Mouse (Mus musculus) MEL (cell line): ENCODE results near the gene Tiam1. TPM values are rescaled to one million over a fixed set of nuclear protein-coding genes. Genes with fewer than 3 reads are reported as not detected.

Source experiments
- DNase-seq: peaks from one replicate; pipeline ENCODE4 v3.0.0; 2011; ENCODE audit warnings: low read depth, low spot score
- H3K27ac ChIP-seq: 2 replicates; pipeline ENCODE4 v1.5.1; 2012; ENCODE audit warnings: low read depth, mild to moderate bottlenecking, control low read depth, low read length, moderate library complexity; ENCODE audit not compliant: control insufficient read depth
- H3K27me3 ChIP-seq, 2 experiments: fragments of 150-350 bp in 1 of 2; sonication (generic) in 1 of 2; 2 replicates each; pipeline ENCODE4 v1.6.1; 2012; ENCODE audit warnings: low read length in 2 of 2, mild to moderate bottlenecking in 2 of 2, improper control_type of control experiment in 1 of 2, moderate library complexity in 1 of 2; ENCODE audit not compliant: insufficient read depth in 2 of 2, control insufficient read depth in 1 of 2
- H3K36me3 ChIP-seq, 2 experiments: 2 replicates each; pipeline ENCODE4 v1.6.1; 2012 to 2014; ENCODE audit warnings: low read length in 2 of 2, improper control_type of control experiment in 1 of 2, inconsistent platforms in 1 of 2, mild to moderate bottlenecking in 1 of 2; ENCODE audit not compliant: insufficient read depth in 2 of 2, control insufficient read depth in 1 of 2
- H3K4me1 ChIP-seq, 2 experiments: fragments of 150-350 bp in 1 of 2; sonication (generic) in 1 of 2; 2 replicates each; pipeline ENCODE4 v1.6.1; 2012; ENCODE audit warnings: low read length in 2 of 2, improper control_type of control experiment in 1 of 2, mild to moderate bottlenecking in 1 of 2; ENCODE audit not compliant: insufficient read depth in 2 of 2, control insufficient read depth in 1 of 2
- H3K4me3 ChIP-seq, 2 experiments: fragments of 150-350 bp in 1 of 2; sonication (generic) in 1 of 2; 2 replicates each; pipeline ENCODE4 v1.5.1; 2012; ENCODE audit warnings: low read depth in 2 of 2, low read length in 2 of 2, mild to moderate bottlenecking in 2 of 2, moderate library complexity in 2 of 2, control low read depth in 1 of 2, improper control_type of control experiment in 1 of 2; ENCODE audit not compliant: control insufficient read depth in 1 of 2, insufficient read depth in 1 of 2
- H3K79me2 ChIP-seq: 2 replicates; pipeline ENCODE4 v1.6.1; 2012; ENCODE audit warnings: mild to moderate bottlenecking, low read length, moderate library complexity; ENCODE audit not compliant: control insufficient read depth, poor library complexity, insufficient read depth
- H3K9ac ChIP-seq: 2 replicates; pipeline ENCODE4 v1.6.1; 2012; ENCODE audit warnings: low read depth, mild to moderate bottlenecking, control low read depth, low read length, moderate library complexity; ENCODE audit not compliant: control insufficient read depth, poor library complexity, severe bottlenecking
- H3K9me3 ChIP-seq: fragments of 150-350 bp; sonication (generic); replicated peaks from 2 replicates; pipeline ENCODE4 v1.6.1; 2012; ENCODE audit warnings: mild to moderate bottlenecking, low read length, improper control_type of control experiment, moderate library complexity; ENCODE audit not compliant: insufficient read depth
- CHD2 ChIP-seq: IDR thresholded peaks from 2 replicates; pipeline ENCODE4 v1.6.1; 2011; ENCODE audit warnings: low read length, improper control_type of control experiment
- CTCF ChIP-seq, 3 experiments: IDR thresholded peaks in 2 of 3; conservative IDR thresholded peaks in 1 of 3; 2 replicates each; pipeline ENCODE4 v1.5.1; 2011 to 2012; ENCODE audit warnings: low read length in 3 of 3, low read depth in 2 of 3, mild to moderate bottlenecking in 2 of 3, improper control_type of control experiment in 1 of 3, inconsistent platforms in 1 of 3, mixed read lengths in 1 of 3, moderate library complexity in 1 of 3; ENCODE audit not compliant: control insufficient read depth in 1 of 3, insufficient read depth in 1 of 3, poor library complexity in 1 of 3, severe bottlenecking in 1 of 3
- ELF1 ChIP-seq: IDR thresholded peaks from 2 replicates; pipeline ENCODE4 v1.6.1; 2014; ENCODE audit warnings: low read depth, mild to moderate bottlenecking, inconsistent platforms, low read length, improper control_type of control experiment, moderate library complexity
- EP300 ChIP-seq, 2 experiments: IDR thresholded peaks; 2 replicates each; pipeline ENCODE4 v1.6.1; 2011; ENCODE audit warnings: improper control_type of control experiment in 2 of 2, low read length in 2 of 2, low read depth in 1 of 2, mild to moderate bottlenecking in 1 of 2
- ETS1 ChIP-seq: IDR thresholded peaks from 2 replicates; pipeline ENCODE4 v1.6.1; 2012; ENCODE audit warnings: low read depth, mild to moderate bottlenecking, inconsistent platforms, low read length, improper control_type of control experiment, moderate library complexity
- GATA1 ChIP-seq: IDR thresholded peaks from 2 replicates; pipeline ENCODE4 v1.6.1; 2011; ENCODE audit warnings: low read depth, low read length, improper control_type of control experiment
- HCFC1 ChIP-seq: IDR thresholded peaks from 2 replicates; pipeline ENCODE4 v1.6.1; 2012; ENCODE audit warnings: low read depth, mild to moderate bottlenecking, inconsistent platforms, low read length, improper control_type of control experiment, moderate library complexity
- MAX ChIP-seq: IDR thresholded peaks from 2 replicates; pipeline ENCODE4 v1.6.1; 2011; ENCODE audit warnings: low read length, improper control_type of control experiment
- MXI1 ChIP-seq: IDR thresholded peaks from 2 replicates; pipeline ENCODE4 v1.6.1; 2011; ENCODE audit warnings: mild to moderate bottlenecking, low read depth, low read length, improper control_type of control experiment
- MYB ChIP-seq: IDR thresholded peaks from 2 replicates; pipeline ENCODE4 v1.6.1; 2011; ENCODE audit warnings: mild to moderate bottlenecking, low read depth, low read length, improper control_type of control experiment
- MYC ChIP-seq: IDR thresholded peaks from 2 replicates; pipeline ENCODE4 v1.6.1; 2011; ENCODE audit warnings: low read depth, mild to moderate bottlenecking, low read length, improper control_type of control experiment, moderate library complexity
- NELFE ChIP-seq: IDR thresholded peaks from 2 replicates; pipeline ENCODE4 v1.6.1; 2011; ENCODE audit warnings: low read depth, low read length, improper control_type of control experiment
- POLR2A ChIP-seq, 2 experiments: IDR thresholded peaks; 2 replicates each; pipeline ENCODE4 v1.6.1; 2011 to 2012; ENCODE audit warnings: low read length in 2 of 2, mild to moderate bottlenecking in 2 of 2, control low read depth in 1 of 2, improper control_type of control experiment in 1 of 2, low read depth in 1 of 2, moderate library complexity in 1 of 2; ENCODE audit not compliant: control insufficient read depth in 1 of 2, insufficient read depth in 1 of 2, poor library complexity in 1 of 2
- POLR2AphosphoS2 ChIP-seq: IDR thresholded peaks from 2 replicates; pipeline ENCODE4 v1.6.1; 2011; ENCODE audit warnings: low read length, improper control_type of control experiment
- POLR2AphosphoS5 ChIP-seq: IDR thresholded peaks from 2 replicates; pipeline ENCODE4 v1.6.1; 2012; ENCODE audit warnings: low read depth, borderline replicate concordance, mild to moderate bottlenecking, inconsistent platforms, low read length, moderate library complexity, mixed read lengths
- RCOR1 ChIP-seq: IDR thresholded peaks from 2 replicates; pipeline ENCODE4 v1.6.1; 2012; ENCODE audit warnings: low read depth, mild to moderate bottlenecking, inconsistent platforms, low read length, improper control_type of control experiment
- SIN3A ChIP-seq: IDR thresholded peaks from 2 replicates; pipeline ENCODE4 v1.6.1; 2012; ENCODE audit warnings: low read length, improper control_type of control experiment, inconsistent platforms
- TBP ChIP-seq: IDR thresholded peaks from 2 replicates; pipeline ENCODE4 v1.8.0; 2011; ENCODE audit warnings: low read depth, low read length, improper control_type of control experiment
- USF1 ChIP-seq: IDR thresholded peaks from 2 replicates; pipeline ENCODE4 v1.6.1; 2014; ENCODE audit warnings: low read depth, mild to moderate bottlenecking, inconsistent platforms, low read length, improper control_type of control experiment, moderate library complexity
- USF2 ChIP-seq, 2 experiments: IDR thresholded peaks; 2 replicates each; pipeline ENCODE4 v1.6.1; 2011 to 2012; ENCODE audit warnings: improper control_type of control experiment in 2 of 2, low read length in 2 of 2, borderline replicate concordance in 1 of 2, inconsistent platforms in 1 of 2, low read depth in 1 of 2, mild to moderate bottlenecking in 1 of 2; ENCODE audit not compliant: insufficient read depth in 1 of 2
- polyA plus RNA-seq, 2 experiments: library from polyadenylated mRNA; stranded (reverse) in 1 of 2; unstranded in 1 of 2; fragments of >175 nt in 1 of 2; fragments of >200 nt in 1 of 2; gene quantifications; 2 replicates each; pipeline versions ENCODE4 v1.2.1 to v1.2.4; 2012; ENCODE audit warnings: low replicate concordance in 2 of 2, low read depth in 1 of 2; ENCODE audit not compliant: insufficient read length in 2 of 2, insufficient read depth in 1 of 2, missing spikeins in 1 of 2
- total RNA-seq: library from RNA; depleted of rRNA; stranded (reverse); fragments of 300-350 nt; gene quantifications from 2 replicates; pipeline ENCODE4 v1.2.3, GENCODE M21; 2012

Gene Tiam1
- total and polyA plus RNA-seq, 3 experiments, result 15.0 to 23.9 (median 19.9) TPM

DNA sequence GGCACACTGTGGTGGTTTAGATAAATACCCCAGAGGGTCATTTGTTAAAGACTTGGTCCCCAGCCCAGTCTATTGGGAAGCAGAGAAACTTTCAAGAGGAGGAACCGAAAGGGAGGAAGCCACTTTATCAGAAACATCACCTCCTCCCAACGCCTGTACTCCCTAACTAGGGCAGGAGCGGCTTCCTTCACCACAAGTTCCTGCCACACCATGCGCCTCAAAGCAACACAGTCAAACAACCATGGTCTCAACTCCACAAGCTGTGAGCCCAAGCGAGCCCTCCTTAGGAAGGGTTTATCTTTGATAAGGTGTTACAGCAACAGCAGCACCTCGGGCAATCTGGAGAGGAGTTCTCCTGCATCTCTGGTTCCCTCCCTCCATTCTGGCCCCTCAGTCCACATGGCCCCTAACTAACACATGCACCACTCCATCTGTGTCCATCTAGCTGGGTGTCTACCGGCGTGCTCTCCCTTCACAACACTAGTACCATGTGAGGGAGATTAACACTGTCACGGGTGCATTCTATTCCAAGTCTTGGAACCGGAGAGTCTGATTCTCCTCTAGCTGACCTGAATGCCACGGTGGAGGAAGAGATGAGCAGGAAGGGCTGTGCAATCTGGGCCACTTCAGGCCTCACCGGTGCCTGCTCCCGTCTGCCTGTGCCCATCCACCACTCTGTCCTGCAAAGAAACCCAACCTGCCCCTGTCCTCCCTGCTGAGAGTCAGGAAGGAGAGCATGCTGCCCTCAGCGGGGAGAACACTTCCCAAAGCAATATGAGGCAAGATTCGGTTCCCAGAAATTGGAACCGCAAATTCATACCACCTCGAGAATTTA, 149.4 kb downstream of the Tiam1 start:
- no peaks in the 10 kb centered on the region for H3K9me3 ChIP-seq
- peaks cover 7 to 44% of the 10 kb centered on the region in 2 experiments for H3K4me1 ChIP-seq
- H3K36me3 ChIP-seq, result peaks cover 0 to 41% of the 10 kb centered on the region in 2 experiments; a peak in 2 of 4 replicates
- peak overlapping the region; percentile 53 for H3K9ac ChIP-seq
- peak overlapping the region; percentile 96 for H3K27ac ChIP-seq
- peak overlapping the region; percentile 13 to 42; a peak in 3 of 4 replicates for H3K4me3 ChIP-seq
- H3K79me2 ChIP-seq, result no peaks in the 10 kb centered on the region; the same call in 1 of the 2 replicates
- DNase-seq, result peak; percentile 89
- no peak for TF ChIP-seq POLR2AphosphoS2
- no peak for TF ChIP-seq USF1
- TF ChIP-seq CTCF (IDR thresholded peaks at IDR 0.05 in 2 of 3, conservative IDR thresholded peaks at IDR 0.05 in 1 of 3; ENCODE audit: control insufficient read depth in 1 of 3, insufficient read depth in 1 of 3, low read depth in 2 of 3, low read length in 3 of 3, poor library complexity in 1 of 3, severe bottlenecking in 1 of 3), result no peak
- no peak for TF ChIP-seq CHD2
- peak; percentile 50 to 72; a peak in 3 of 4 replicates for TF ChIP-seq EP300 (IDR thresholded peaks at IDR 0.05; ENCODE audit: low read depth in 1 of 2, low read length in 2 of 2)
- peak; percentile 56; the same call in 1 of the 2 replicates for TF ChIP-seq ETS1
- peak; percentile 59 for TF ChIP-seq SIN3A
- TF ChIP-seq ELF1, result no peak
- TF ChIP-seq USF2 (IDR thresholded peaks at IDR 0.05; ENCODE audit: borderline replicate concordance in 1 of 2, insufficient read depth in 1 of 2, low read depth in 1 of 2, low read length in 2 of 2), result no peak
- peak in 1 of 2 experiments; percentile 76; a peak in 2 of 4 replicates for TF ChIP-seq POLR2A (IDR thresholded peaks at IDR 0.05; ENCODE audit: control insufficient read depth in 1 of 2, insufficient read depth in 1 of 2, low read depth in 1 of 2, low read length in 2 of 2, poor library complexity in 1 of 2)
- 0 out of 2 replicates have a peak, but pooled peaks have one; percentile 49 for TF ChIP-seq MYB
- TF ChIP-seq MYC, result peak; percentile 86; the same call in 1 of the 2 replicates
- no peak for TF ChIP-seq POLR2AphosphoS5
- peak; percentile 46; the same call in 1 of the 2 replicates for TF ChIP-seq NELFE
- TF ChIP-seq GATA1, result peak; percentile 32; the same call in 1 of the 2 replicates
- TF ChIP-seq HCFC1, result no peak
- TF ChIP-seq MXI1, result peak; percentile 89
- TF ChIP-seq RCOR1, result peak; percentile 40; the same call in 1 of the 2 replicates
- peak; percentile 54 for TF ChIP-seq MAX
- peak; percentile 77 for TF ChIP-seq TBP
- TF ChIP-seq, all 39 proteins: peak for 12
- no peaks in the 10 kb centered on the region for H3K27me3 ChIP-seq
